Mouse (Mus musculus): ENCODE results near the gene Stk35. TPM values are rescaled to one million over a fixed set of nuclear protein-coding genes. Genes with fewer than 3 reads are reported as not detected.
A peak's percentile ranks its signal among the peaks of the same experiment; 100 is the strongest.
"Not testable (repeated sequence)": the region's sequence is repeated elsewhere in the genome, so short reads cannot be mapped to it uniquely, and the experiment has no call there.

The Stk35 gene
- total RNA-seq, 1 experiment from 2014 or later: 12.9 TPM

DNA sequence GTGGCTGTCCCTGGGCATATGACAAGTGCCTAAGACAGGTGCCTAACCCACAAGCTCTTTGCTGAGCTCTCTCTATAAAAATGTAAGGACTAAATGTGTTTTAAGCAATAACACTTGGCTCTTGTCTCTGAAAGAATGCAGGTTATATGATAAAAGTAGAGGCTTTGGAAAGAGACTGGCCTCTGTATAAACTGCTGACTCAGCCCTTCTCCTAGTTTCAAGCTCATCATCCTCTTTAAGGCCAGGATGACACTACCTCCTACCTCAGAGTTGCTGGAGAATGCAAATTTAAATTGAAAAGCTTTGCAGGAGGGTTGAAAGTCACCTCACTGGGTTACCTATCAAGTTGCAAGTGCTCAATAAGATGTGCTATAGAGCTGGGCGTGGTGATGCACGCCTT is 23.0 kb downstream of the Stk35 start:
- no peak for ATAC-seq (replicated peaks in 1 of 2; ENCODE audit: insufficient read depth in 1 of 2, low FRiP score in 2 of 2, low TSS enrichment in 1 of 2, low read depth in 1 of 2, poor library complexity in 2 of 2, severe bottlenecking in 2 of 2)

DNA sequence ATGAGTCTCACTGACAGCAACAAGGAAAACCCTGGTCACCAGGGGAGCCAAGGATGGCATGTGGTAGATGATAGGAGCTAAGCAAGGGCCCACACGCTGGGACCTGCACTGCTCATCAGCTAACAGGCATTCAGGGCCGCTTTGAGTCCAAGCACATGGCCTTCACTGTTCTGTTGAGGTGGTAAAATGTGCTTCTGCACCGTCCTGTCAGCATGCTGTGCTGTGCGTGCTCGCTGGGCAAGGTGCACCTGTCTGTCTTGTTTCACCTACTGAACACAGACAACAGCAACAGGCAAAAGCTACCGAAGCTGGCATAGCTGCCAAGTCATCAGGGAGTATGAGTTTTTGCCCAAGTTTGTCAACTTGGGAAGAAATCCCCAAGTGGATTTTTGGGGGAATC is 23.9 kb downstream of the Stk35 start:
- no peak for ATAC-seq (replicated peaks in 1 of 2; ENCODE audit: insufficient read depth in 1 of 2, low FRiP score in 2 of 2, low TSS enrichment in 1 of 2, low read depth in 1 of 2, poor library complexity in 2 of 2, severe bottlenecking in 2 of 2)

DNA sequence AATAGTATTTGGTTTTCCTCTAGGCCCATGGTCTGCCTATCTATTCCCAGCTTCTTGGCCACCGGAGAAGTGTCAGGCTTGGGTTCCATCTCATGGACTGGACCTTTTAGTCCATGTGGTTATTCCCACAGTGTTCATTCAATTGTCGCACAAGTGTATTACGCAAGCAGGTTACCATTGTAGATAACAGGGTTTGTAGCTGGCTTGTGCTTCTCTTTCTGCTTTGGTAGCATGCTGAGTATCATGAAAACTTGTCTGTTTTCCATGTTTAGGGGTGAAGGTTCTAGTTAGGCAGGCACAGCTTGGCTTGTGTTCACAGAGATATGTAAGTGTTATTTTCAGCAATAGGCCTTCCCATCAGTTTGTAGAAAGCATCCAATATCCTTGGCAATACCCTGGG is 25.8 kb downstream of the Stk35 start:
- no peak for ATAC-seq (replicated peaks in 1 of 2; ENCODE audit: insufficient read depth in 1 of 2, low FRiP score in 2 of 2, low TSS enrichment in 1 of 2, low read depth in 1 of 2, poor library complexity in 2 of 2, severe bottlenecking in 2 of 2)

DNA sequence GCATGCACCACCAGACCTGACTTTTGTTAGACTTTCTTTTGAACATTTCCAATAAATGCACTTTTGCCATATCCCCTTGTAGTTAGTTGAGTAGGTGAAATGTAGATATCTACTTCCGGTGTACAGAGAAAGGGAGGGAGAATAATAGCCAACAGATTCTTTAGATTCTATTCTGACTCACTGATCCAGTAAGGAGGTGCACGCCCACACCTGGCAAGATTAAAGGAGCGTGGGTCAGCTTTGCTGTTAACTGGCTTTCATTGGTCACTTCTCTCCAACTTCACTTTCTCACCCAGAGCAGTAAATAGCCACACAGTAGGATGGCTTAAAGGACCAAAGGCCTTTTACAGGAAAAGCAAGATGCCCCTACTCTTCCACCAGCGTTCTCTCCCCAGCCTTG is 32.7 kb downstream of the Stk35 start:
- no peak for ATAC-seq (replicated peaks in 1 of 2; ENCODE audit: insufficient read depth in 1 of 2, low FRiP score in 2 of 2, low TSS enrichment in 1 of 2, low read depth in 1 of 2, poor library complexity in 2 of 2, severe bottlenecking in 2 of 2)

DNA sequence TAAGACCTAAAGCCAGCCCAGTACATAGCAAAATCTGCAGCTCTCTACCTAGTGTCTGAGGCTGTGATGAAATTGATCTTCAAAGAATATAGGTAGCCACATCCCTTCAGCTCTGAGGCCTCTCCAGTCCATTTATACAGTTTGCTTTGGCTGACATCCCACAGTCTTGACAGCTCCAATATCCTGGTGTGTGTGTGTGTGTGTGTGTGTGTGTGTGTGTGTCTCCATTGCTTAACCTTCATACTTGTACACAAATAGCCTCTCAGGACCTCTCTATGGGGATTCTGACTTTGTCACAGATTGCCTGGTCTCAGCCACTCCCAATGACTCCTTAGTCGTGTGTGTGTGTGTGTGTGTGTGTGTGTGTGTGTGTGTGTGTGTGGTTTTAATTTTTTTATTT is 33.9 kb downstream of the Stk35 start:
- no peak for ATAC-seq (replicated peaks in 1 of 2; ENCODE audit: insufficient read depth in 1 of 2, low FRiP score in 2 of 2, low TSS enrichment in 1 of 2, low read depth in 1 of 2, poor library complexity in 2 of 2, severe bottlenecking in 2 of 2)

DNA sequence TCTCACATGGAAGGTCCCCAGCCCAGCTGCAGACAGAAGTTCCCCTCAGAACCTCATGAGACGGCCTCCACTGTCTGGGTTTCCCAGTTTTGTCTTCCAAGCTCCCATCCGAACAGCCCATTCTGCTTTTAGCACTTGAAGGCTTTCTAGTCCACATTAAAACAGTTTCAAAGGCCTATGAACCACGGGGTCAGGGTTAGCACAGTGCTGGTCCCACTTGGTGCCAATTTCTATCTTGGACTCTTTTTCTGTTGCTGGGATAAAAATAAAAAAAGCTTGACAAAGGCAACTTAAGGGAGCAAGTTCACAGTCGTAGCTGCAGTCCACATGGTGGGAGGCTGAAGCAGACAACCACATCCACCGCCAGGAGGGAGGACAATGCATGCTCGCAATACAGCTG is 34.6 kb downstream of the Stk35 start:
- ATAC-seq (replicated peaks in 1 of 2; ENCODE audit: insufficient read depth in 1 of 2, low FRiP score in 2 of 2, low TSS enrichment in 1 of 2, low read depth in 1 of 2, poor library complexity in 2 of 2, severe bottlenecking in 2 of 2): no peak

DNA sequence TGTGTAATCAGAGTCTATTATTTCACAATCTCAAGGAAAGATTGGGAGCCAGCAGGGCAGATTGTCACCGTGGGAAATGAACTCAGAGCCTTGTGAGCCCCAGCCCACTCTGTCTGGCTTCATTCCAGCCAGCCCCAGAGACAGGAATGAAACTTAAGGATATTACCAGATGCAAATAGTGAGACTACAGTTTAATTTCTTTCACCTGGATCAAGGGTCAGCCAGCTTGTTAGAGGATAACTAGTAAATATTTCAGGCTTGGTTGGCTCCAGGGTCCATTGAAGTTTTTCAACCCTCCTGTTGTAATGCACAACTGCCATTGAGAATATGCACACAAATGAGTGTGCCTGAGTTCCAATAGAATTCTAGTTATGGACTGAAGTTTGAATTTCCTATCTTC is 36.6 kb downstream of the Stk35 start:
- ATAC-seq (replicated peaks in 1 of 2; ENCODE audit: insufficient read depth in 1 of 2, low FRiP score in 2 of 2, low TSS enrichment in 1 of 2, low read depth in 1 of 2, poor library complexity in 2 of 2, severe bottlenecking in 2 of 2): no peak

DNA sequence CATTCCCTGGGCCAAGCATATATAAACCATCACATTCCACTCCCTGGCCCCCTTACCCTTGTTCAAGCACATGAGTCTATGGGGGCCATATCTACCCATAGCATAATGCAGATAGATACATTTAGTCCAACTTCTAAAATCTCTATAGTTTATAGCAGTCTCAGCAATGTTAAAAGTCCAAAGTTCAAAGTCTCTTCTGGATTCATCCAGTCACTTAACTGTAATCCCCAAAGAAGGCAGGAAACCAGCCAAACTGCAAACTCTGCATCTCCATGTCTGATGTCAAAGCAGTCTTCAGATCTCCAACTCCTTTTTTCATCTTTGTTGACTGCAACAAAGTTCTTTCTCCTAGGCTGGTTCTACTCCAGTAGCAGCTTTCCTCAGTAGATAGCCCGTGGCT is 38.0 kb downstream of the Stk35 start:
- no peak for ATAC-seq (replicated peaks in 1 of 2; ENCODE audit: insufficient read depth in 1 of 2, low FRiP score in 2 of 2, low TSS enrichment in 1 of 2, low read depth in 1 of 2, poor library complexity in 2 of 2, severe bottlenecking in 2 of 2)

DNA sequence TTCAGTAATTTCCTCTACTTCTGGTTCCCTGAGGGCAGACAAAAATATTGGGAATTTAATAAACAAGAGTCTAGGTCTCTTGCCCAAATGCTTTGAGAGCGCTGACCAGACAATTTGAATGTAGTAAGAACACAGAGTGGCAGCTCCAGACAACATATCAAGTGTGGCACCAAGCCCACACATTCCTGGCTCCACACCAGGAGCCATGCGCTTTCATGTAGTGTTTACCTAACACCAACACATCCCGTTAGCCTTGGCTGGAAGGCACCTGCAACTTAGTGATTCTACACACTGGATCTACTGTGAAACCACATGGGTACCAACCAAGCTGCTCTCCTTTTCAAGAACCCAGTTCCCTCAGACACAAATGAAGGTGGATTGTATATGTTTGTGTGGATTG is 45.5 kb downstream of the Stk35 start:
- ATAC-seq (replicated peaks in 1 of 2; ENCODE audit: insufficient read depth in 1 of 2, low FRiP score in 2 of 2, low TSS enrichment in 1 of 2, low read depth in 1 of 2, poor library complexity in 2 of 2, severe bottlenecking in 2 of 2): no peak

DNA sequence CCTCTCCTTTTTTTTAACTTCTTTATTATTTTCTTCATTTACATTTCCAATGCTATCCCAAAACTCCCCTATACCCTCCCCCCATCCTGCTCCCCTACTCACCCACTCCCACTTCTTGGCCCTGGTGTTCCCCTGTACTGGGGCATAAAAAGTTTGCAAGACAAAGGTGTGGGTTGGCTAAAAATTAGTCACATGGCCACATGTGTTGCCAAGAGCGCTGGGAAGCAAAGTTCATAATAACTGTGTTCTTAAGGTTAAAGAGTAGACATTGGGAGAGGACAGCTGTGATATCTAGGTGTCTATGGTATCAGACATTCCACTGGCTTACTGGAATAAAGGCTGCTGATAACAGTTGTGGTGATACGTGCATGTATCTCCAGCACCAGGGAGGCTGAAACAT is 46.2 kb downstream of the Stk35 start:
- ATAC-seq (replicated peaks in 1 of 2; ENCODE audit: insufficient read depth in 1 of 2, low FRiP score in 2 of 2, low TSS enrichment in 1 of 2, low read depth in 1 of 2, poor library complexity in 2 of 2, severe bottlenecking in 2 of 2): no peak

DNA sequence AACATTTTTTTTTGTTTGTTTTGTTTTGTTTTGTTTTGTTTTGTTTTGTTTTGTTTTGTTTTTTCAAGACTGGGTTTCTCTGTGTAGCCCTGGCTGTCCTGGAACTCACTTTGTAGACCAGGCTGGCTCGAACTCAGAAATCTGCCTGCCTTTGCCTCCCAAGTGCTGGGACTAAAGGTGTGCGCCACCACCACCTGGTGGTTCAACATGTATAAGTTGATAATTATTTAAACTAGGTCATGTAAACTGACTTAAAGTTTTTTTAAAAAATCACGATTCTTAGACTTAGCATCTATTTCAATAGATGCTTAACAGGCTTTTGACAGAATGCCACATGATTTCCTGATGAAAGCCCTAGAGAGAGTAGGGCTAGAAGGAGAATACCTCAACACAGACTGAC is 48.8 kb downstream of the Stk35 start:
- ATAC-seq (replicated peaks in 1 of 2; ENCODE audit: insufficient read depth in 1 of 2, low FRiP score in 2 of 2, low TSS enrichment in 1 of 2, low read depth in 1 of 2, poor library complexity in 2 of 2, severe bottlenecking in 2 of 2): not testable (repeated sequence)

DNA sequence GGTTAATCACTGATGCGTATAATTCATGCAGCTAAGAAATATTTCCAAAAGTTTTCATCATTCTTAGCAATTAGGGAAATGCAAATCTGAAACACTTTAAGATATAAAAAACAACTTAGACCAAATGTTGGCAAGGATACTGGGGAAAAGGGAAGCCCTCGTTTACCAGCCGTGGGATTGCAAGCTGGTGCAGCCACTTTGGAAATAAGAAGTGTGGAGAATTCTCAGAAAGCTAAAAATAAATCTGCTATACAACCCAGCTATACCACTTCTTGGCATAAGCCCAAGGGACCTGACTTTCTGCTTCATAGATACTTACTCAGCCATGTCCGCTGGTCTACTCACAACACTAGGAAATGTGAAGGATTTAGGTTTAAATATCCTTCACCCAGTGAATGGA is 51.2 kb downstream of the Stk35 start:
- ATAC-seq (replicated peaks in 1 of 2; ENCODE audit: insufficient read depth in 1 of 2, low FRiP score in 2 of 2, low TSS enrichment in 1 of 2, low read depth in 1 of 2, poor library complexity in 2 of 2, severe bottlenecking in 2 of 2): no peak

DNA sequence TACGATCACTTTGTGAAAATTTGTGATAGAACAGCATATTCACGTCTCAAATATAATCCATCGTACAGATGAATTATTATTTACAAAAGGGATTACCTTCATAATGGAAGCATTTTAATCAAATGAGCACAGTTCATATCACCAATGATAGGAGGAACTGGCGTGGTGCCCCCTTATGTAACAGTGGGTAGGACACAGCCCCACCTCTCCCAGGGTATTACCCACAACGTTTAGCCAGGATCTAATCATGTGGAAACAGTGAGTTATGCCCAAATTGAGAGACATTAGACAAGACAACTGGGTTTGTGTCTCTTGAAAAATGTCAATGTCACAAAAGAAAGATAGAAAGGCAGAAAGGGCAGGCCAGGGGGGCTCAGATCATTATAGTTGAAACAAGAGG is 62.9 kb downstream of the Stk35 start:
- no peak for ATAC-seq (replicated peaks in 1 of 2; ENCODE audit: insufficient read depth in 1 of 2, low FRiP score in 2 of 2, low TSS enrichment in 1 of 2, low read depth in 1 of 2, poor library complexity in 2 of 2, severe bottlenecking in 2 of 2)

DNA sequence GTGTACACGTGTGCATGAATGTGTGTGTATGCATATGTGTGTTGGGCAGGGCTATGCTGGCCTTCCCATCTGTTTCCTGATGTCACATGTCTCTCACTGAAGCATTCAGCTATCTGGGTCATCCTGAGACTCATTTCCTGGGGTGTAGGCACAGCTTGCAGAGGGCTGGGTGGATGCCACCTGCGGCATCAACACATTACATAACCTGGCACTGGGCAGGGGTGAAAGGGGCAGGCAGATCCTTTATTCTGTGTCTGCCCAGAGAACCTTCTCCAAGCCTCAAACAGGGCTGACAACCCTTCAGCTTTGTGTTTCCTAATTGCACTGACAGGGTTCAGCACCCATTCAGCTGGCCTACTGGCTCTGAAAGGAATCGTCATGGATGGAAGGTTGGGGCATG is 64.6 kb downstream of the Stk35 start:
- peak; percentile 42 to 53; a peak in 1 of 4 replicates for ATAC-seq (replicated peaks in 1 of 2; ENCODE audit: insufficient read depth in 1 of 2, low FRiP score in 2 of 2, low TSS enrichment in 1 of 2, low read depth in 1 of 2, poor library complexity in 2 of 2, severe bottlenecking in 2 of 2)

DNA sequence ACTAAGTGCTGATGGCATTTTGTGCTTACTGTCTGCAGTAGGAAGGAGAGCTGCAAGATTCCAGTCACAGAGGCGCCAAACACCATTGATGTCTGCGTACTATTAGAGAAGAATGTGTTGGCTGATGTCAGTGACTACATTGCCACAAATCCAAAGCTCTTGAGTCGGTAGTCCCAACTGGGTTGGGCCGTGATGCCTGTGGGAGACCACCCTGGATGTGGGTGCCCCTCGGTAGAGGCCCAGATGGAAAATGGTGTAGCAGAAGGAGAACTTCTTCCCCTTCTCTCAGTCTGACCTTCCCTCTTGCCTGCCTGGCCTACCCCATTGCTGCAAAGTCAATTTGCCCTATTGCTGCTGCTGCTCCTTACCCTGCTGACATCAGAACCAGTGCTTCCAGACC is 68.8 kb downstream of the Stk35 start:
- no peak for ATAC-seq (replicated peaks in 1 of 2; ENCODE audit: insufficient read depth in 1 of 2, low FRiP score in 2 of 2, low TSS enrichment in 1 of 2, low read depth in 1 of 2, poor library complexity in 2 of 2, severe bottlenecking in 2 of 2)

DNA sequence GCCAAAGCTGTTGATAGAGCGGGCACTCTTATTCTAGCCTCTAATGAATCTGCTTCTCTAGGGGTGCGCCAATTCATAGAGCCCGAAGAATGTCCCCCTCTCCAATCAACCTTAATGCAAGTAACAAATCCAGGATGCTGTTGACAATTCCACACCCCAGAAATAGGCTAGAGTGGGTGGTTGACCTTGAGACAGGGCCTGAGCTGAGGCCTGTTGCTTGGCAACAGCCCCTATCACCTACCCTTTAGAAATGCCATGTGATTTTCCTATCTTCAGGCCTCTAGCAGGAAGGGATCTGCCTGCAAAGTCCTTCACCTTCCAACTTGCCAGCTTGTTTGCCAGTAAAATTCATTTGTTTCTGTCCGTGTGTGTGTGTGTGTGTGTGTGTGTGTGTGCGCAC is 70.9 kb downstream of the Stk35 start:
- ATAC-seq (replicated peaks in 1 of 2; ENCODE audit: insufficient read depth in 1 of 2, low FRiP score in 2 of 2, low TSS enrichment in 1 of 2, low read depth in 1 of 2, poor library complexity in 2 of 2, severe bottlenecking in 2 of 2): no peak

DNA sequence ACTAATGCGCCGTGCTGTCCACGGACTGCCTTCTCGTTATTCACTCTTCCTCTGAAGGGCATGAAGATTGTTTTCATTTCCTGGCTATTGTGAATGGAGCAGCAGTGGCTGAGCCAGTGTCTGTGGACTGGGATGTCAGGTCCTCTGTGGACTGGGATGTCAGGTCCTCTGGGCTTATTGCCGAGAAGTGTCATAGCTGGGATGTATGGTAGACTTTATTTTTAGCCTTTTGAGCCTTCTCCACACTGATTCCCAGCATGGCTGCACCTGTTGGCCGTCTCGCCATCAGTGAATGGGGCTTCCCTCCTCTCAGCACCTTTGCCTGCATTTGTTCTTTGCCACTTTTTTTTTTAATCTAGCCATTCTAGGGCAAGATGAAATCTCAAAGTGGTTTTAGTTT is 71.8 kb downstream of the Stk35 start:
- ATAC-seq (replicated peaks in 1 of 2; ENCODE audit: insufficient read depth in 1 of 2, low FRiP score in 2 of 2, low TSS enrichment in 1 of 2, low read depth in 1 of 2, poor library complexity in 2 of 2, severe bottlenecking in 2 of 2): no peak

DNA sequence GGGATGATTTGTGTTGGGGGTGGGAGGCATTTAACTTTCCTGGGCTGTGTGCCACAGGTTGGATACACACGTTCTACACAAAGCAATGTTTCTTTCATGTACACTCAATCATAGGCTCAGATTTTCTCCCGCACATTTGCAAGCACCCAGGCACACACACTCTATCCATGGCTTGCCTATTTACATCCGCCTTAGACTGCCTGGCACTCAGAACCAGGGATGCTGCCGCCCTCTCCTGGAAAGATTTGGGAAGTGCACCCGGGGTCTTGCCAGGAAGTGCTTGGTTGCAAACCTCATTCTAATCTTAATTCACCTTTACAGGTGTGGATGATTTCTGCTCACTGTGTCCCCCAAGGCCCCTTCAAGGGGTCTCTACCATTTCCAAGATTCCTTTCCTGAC is 73.2 kb downstream of the Stk35 start:
- ATAC-seq (replicated peaks in 1 of 2; ENCODE audit: insufficient read depth in 1 of 2, low FRiP score in 2 of 2, low TSS enrichment in 1 of 2, low read depth in 1 of 2, poor library complexity in 2 of 2, severe bottlenecking in 2 of 2): peak; percentile 79 to 80

DNA sequence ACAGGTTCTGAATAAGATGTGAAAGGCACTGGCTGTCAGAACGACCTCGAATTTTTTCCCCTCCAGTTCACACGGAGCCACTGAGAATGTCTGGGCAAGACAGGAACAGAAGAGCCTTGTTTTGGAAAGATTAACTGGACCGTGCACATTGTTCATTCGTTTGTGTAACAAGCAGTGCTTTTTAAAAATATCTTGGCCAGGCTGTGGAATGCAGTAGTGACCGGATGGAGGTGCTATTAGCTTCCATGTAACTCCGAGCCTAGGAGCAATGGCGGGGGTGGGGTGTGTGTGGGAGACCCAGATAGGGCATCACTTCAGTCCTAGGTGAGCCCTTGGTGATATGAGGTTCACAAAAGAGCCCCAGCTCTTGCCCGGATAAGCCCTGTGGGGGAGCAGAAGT is 73.8 kb downstream of the Stk35 start:
- ATAC-seq (replicated peaks in 1 of 2; ENCODE audit: insufficient read depth in 1 of 2, low FRiP score in 2 of 2, low TSS enrichment in 1 of 2, low read depth in 1 of 2, poor library complexity in 2 of 2, severe bottlenecking in 2 of 2): no peak

DNA sequence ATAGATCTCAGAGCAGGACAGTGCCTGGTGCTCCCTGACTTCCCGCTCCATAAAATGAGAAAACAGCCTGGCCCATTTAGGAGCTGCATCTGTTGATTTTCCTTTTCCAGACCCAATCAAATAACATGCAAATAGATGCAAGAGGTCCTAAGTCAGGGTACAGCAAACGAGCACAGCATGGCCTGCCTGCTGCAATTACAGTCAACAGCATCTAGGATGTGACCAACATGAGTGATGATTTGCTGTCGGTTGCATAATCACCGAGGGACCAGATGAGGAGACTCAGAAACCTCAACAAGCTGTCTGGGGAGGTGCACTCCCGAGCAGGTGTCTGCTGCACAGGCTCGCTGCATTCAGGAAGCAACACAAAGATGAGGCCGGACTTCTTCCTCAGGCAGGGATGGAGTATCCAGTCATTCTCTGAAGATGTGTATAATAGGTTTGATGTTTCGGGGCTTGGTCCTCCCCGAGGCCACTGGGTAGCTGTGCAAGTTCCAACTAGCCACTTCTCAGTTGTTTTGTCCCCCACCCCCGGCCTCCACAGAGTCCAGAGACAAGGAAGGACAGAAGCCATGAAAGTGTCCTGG is 74.3 kb downstream of the Stk35 start:
- no peak for ATAC-seq (replicated peaks in 1 of 2; ENCODE audit: insufficient read depth in 1 of 2, low FRiP score in 2 of 2, low TSS enrichment in 1 of 2, low read depth in 1 of 2, poor library complexity in 2 of 2, severe bottlenecking in 2 of 2)
